Mouse (Mus musculus): ENCODE measurements at regions not wholly inside any gene's neighbourhood (a gene's known extent, or its start where the extent isn't known, plus 50 kb on each side); places are given as distances from the start of the nearest gene placed in this dataset.
"Not testable (repeated sequence)": the region's sequence is repeated elsewhere in the genome, so short reads cannot be mapped to it uniquely, and the experiment has no call there.

DNA sequence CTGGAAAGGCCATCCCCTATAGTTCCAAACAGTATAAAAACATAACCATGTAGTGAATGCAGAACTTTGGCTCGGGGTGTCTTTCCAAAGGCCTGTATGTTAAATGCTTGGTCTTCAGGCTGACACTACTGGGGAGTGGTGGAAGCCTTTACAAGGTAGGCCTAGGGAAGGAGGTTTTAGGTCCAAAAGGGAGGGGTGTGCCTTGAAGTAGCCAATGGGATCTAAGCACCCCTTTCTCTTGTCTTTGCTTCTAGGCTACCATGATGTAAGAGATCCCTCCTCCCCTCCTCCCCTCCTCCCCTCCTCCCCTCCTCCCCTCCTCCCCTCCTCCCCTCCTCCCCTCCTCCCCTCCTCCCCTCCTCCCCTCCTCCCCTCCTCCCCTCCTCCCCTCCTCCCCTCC is 56.5 kb upstream of the Fzd7 start:
- not testable (repeated sequence) for H3K4me2 ChIP-seq

DNA sequence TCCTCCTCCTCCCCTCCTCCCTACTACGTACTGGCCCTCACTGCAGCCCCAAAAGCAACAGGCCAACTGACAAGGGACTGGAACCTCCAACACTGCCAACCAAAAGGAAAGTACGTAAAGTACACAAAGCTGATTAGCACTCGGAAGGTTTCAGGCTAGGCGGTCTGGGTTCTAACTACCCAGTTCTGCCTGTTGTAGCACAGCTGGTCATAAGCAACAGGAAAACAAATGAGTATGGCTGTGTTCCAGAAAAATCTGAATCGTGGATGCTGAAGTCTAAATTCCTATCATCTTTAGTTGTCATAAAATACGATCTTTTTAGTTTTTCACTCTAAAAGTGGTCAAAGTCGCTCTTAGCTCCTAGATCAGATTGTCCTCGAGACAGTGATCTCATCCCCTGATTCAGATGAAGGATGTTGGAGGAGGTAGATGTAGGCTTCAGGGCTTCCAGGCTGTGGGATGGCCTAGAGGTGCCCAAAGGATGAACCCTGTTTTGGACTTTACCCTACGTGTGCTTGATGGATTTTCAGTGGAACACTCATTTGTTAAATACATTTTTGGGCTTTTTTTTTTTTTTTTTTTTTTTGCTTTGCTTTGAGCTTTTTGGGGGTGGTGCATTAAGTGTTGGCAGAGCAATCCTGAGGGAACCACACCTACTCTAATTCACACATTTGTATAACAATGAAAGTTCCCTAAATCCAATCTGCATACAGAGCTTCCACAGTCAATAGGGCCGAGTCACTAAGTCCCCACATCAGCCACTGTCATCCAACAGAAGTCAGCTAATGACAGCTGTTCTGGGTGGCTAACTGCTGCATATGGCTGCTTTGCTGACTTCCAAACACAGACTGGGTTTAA is 55.6 kb upstream of the Fzd7 start:
- H3K27ac ChIP-seq (replicated peaks): no peak overlapping the region
- no peak overlapping the region for H3K9ac ChIP-seq
- H3K4me3 ChIP-seq: no peak overlapping the region
- no peaks in the 10 kb centered on the region for H3K9me3 ChIP-seq
- 72% methylated on average over 9 of the region's 10 CpGs for WGBS
- no peak for ATAC-seq (ENCODE audit: low read depth)
- no peak overlapping the region for H3K4me2 ChIP-seq
- H3K4me1 ChIP-seq (replicated peaks): peaks cover 19% of the 10 kb centered on the region
- H3K27me3 ChIP-seq: no peaks in the 10 kb centered on the region
- H3K36me3 ChIP-seq: no peaks in the 10 kb centered on the region

More for the DNA sequence above, 56.5 kb upstream of the Fzd7 start:
- not testable (repeated sequence) for H3K27ac ChIP-seq (replicated peaks); ATAC-seq (ENCODE audit: low read depth); H3K9ac ChIP-seq; H3K36me3 ChIP-seq; H3K4me3 ChIP-seq; H3K9me3 ChIP-seq; H3K27me3 ChIP-seq
- 88% methylated on average over 1 of the region's 1 CpGs for WGBS
- H3K4me1 ChIP-seq (replicated peaks): peaks cover 19% of the 10 kb centered on the region

DNA sequence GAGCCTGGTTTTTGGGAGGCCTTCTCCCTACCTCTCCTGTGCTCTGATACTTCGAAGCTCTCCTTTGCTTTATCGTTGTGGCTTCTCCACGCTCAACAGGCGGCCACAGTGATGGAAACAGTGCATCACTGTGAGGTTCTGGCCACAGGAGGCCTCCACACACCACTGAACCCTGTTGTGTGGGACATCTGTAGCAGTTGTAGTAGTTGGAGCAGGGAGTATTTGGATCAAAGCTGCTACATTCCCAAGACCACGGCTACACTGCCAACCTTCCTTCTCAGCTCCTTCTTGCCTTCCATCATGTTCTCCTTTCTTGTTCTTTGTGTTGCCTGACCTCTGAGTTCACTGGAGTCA is 55.0 kb upstream of the Fzd7 start:
- Histone ChIP-seq H3K9ac (no peak overlapping the region), H3K9me3 (no peaks in the 10 kb centered on the region), H3K27ac (replicated peaks) (no peak overlapping the region), H3K36me3 (no peaks in the 10 kb centered on the region), H3K4me1 (replicated peaks) (peaks cover 15% of the 10 kb centered on the region), H3K4me3 (no peak overlapping the region), H3K4me2 (no peak overlapping the region), H3K27me3 (no peaks in the 10 kb centered on the region)
- ATAC-seq (ENCODE audit: low read depth): no peak
- WGBS: 49% methylated on average over 5 of the region's 5 CpGs

DNA sequence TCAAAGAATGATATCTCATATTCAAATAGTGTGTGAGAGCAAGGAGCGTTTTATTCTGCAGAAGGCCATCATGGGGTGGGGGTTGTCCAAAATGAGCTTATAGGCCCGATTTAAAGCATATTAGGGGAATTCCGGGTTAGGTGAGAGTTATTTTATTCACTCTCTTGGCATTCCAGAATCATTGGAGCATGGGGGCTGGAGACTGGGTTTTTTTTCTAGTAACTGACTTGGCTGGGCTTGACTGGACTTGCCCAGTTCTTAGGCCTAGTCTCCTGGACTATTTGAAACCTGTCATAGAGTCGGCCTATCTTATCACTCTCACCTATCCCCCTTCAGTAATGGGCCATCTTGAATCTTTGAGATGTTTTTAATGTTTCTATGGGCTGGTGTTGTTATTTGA is 52.9 kb upstream of the Fzd7 start:
- Histone ChIP-seq H3K36me3 (no peaks in the 10 kb centered on the region), H3K27ac (replicated peaks) (no peak overlapping the region), H3K4me1 (replicated peaks) (no peaks in the 10 kb centered on the region), H3K4me2 (no peak overlapping the region), H3K9ac (no peak overlapping the region), H3K9me3 (no peaks in the 10 kb centered on the region), H3K27me3 (no peaks in the 10 kb centered on the region), H3K4me3 (no peak overlapping the region)
- 88% methylated on average over 4 of the region's 4 CpGs for WGBS
- ATAC-seq (ENCODE audit: low read depth): no peak

DNA sequence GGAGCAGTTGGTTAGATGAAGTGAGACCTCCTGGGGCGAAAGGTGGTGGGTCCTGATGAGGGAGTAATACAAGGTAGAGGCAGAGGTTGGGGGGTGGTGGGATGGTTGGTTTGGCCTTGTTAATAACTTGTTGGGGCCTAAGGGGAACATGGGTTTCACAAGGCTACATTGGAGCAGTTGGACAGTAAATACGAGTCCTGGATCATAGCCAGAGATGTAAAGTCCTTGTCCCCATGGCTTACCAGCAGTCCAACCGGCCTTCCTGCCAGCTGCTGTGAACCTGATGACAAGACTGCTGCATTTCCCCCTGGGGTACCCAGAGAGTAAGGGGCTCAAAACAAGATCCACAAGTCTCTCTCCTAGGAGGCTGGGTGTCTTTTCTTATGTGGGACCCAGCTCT is 52.0 kb upstream of the Fzd7 start:
- H3K4me1 ChIP-seq (replicated peaks): no peaks in the 10 kb centered on the region
- 79% methylated on average over 3 of the region's 3 CpGs for WGBS
- H3K9ac ChIP-seq: no peak overlapping the region

DNA sequence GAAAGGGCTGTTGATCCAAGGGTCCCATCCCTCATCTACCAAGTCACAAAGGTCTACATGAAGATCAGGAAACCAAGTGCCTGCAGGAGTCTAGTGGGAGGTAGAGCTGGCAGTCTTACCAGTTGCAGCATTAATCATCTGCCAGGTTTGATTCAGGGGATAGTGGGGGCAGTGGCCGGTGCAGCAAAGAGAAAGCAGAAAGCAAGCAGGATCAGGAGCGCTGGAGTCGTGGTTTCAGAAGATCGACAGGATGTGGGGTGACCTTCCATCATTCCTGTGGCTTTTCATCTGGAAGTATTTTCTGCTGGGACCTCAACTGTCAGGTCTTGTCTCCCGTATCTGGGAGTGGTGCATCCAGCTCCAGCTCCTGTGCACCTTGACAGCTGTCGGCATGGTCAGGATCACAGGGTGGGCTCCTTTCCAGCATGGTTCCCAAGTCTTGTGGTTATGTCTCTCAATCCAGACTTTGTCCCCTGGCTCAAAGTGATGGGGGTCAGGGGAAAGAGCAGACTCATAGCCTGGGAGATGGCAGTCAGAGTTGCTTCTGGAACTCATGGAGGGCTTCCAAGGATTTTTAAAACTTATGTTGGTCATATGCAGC is 51.2 kb upstream of the Fzd7 start:
- no peak for ATAC-seq (ENCODE audit: low read depth)
- no peaks in the 10 kb centered on the region for H3K9me3 ChIP-seq
- no peak overlapping the region for H3K9ac ChIP-seq
- no peaks in the 10 kb centered on the region for H3K27me3 ChIP-seq
- WGBS: 85% methylated on average over 6 of the region's 6 CpGs
- H3K27ac ChIP-seq (replicated peaks): no peak overlapping the region
- no peaks in the 10 kb centered on the region for H3K36me3 ChIP-seq
- no peak overlapping the region for H3K4me2 ChIP-seq
- no peak overlapping the region for H3K4me3 ChIP-seq
- H3K4me1 ChIP-seq (replicated peaks): no peaks in the 10 kb centered on the region

More for the DNA sequence above, 52.0 kb upstream of the Fzd7 start:
- Histone ChIP-seq H3K4me2 (no peak overlapping the region), H3K36me3 (no peaks in the 10 kb centered on the region), H3K4me3 (no peak overlapping the region), H3K27ac (replicated peaks) (no peak overlapping the region), H3K27me3 (no peaks in the 10 kb centered on the region), H3K9me3 (no peaks in the 10 kb centered on the region)
- no peak for ATAC-seq (ENCODE audit: low read depth)
